Comparison of ENCODE assay signal across 8 mouse cellular contexts in the genomic region with DNA sequence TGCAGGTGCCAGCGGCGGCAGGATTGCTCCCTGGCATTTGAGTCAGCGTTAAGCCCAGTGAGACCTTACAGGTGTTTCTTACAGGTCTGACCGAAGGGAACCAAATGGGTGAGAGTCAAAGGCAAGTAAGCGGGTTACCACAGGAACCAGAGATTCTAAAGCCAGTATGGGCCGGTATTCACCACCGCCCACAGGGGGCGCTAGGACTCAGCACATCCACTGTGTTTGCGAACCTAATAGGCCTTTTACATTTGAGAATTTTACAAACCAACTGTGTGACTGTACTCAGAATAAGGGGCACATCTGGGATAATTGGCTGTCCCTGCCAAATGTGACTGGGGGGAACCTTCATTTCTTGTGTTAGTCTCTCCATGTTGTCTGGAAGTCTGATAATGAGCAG. TPM values are rescaled to one million over a fixed set of nuclear protein-coding genes. Genes with fewer than 3 reads are reported as not detected.
DNase-seq lines count a peak whose midpoint lies in the region; ATAC-seq lines count a peak whose summit lies in the region.

No protein-coding gene starts in this region.

- peak; percentile 21 for DNase-seq in heart, adult 8-10 months (ENCODE audit: low spot score)
- no peak for DNase-seq in heart, postnatal 25 days (ENCODE audit: low spot score)
- DNase-seq in urinary bladder, postnatal 25 days (ENCODE audit: low spot score), result peak; percentile 56
- no peak for DNase-seq in urinary bladder, postnatal 4 days (ENCODE audit: low spot score in 2 of 2)
- peak; percentile 31 to 54 for DNase-seq in cerebellum, postnatal 36 days
- peak; percentile 62 for DNase-seq in kidney, postnatal 14 days

- ATAC-seq in megakaryocyte, adult 5-6 weeks (ENCODE audit: poor library complexity, severe bottlenecking), result peak; percentile 56; the same call in 1 of the 2 replicates
- ATAC-seq in erythroblast, adult 5-6 weeks (replicated peaks; ENCODE audit: low FRiP score, poor library complexity, severe bottlenecking), result no peak

- intact Hi-C loops in heart, postnatal 25 days (cut with DNase I), result loop anchor here (2.0 kb wide), 1 partner anchor 51 kb away; no protein-coding TSS in a partner anchor

RNA-seq across cellular contexts. Expression of gene Ptpru, which starts 54.1 kb away (rescaled TPM):
- 1 to 10 TPM; 4.5 to 9.7 (median 5.7) TPM for total RNA-seq in heart, adult 8-10 months (2022)
- 1 to 10 TPM; 2.8 to 7.4 TPM for total RNA-seq in heart, postnatal 25 days (2021)
- 2.1 and 2.5 TPM in 2 replicates for total RNA-seq in megakaryocyte, adult 5-6 weeks (2015)
- total RNA-seq in megakaryocyte, adult 5-6 weeks (2017), result 0.49 and 0.95 TPM in 2 replicates
- total RNA-seq in erythroblast, adult 5-6 weeks (2015; ENCODE audit: low replicate concordance), result 0.19 and 5.9 TPM in 2 replicates
- total RNA-seq in erythroblast, adult 5-6 weeks (2017; ENCODE audit: low replicate concordance), result 0.56 and 3.2 TPM in 2 replicates

RNA-seq across cellular contexts. Expression of gene Mecr, which starts 59.2 kb away (rescaled TPM):
- total RNA-seq in heart, adult 8-10 months (2022), result 10 to 100 TPM; 24.4 to 27.9 (median 25.5) TPM
- total RNA-seq in heart, postnatal 25 days (2021), result 10 to 100 TPM; 25.5 to 26.5 TPM
- 15.3 and 18.4 TPM in 2 replicates for total RNA-seq in megakaryocyte, adult 5-6 weeks (2015)
- 11.0 and 20.6 TPM in 2 replicates for total RNA-seq in megakaryocyte, adult 5-6 weeks (2017)
- 6.7 and 11.1 TPM in 2 replicates for total RNA-seq in erythroblast, adult 5-6 weeks (2015; ENCODE audit: low replicate concordance)
- 6.4 and 10.3 TPM in 2 replicates for total RNA-seq in erythroblast, adult 5-6 weeks (2017; ENCODE audit: low replicate concordance)

Comparison
In these comparisons a context has a peak if more than half of its experiments do, and no peak if none do; other contexts are left out.
1. DNase-seq: peak in heart, adult 8-10 months (single experiment), urinary bladder, postnatal 25 days (single experiment), cerebellum, postnatal 36 days (2 of 2) and kidney, postnatal 14 days (single experiment); none in heart, postnatal 25 days (single experiment) and urinary bladder, postnatal 4 days (0 of 2).